Mouse (Mus musculus): ENCODE data around the gene Zp2.

Gene Zp2

GRCm38 (mm10) chr7:120145191-120145590 lies at the start of gene Zp2:
TSS of gene Zp2 (minus strand) at chr7:120145291.
- in situ Hi-C loops (cut with MseI, MboI), result no loop called here

DNA sequence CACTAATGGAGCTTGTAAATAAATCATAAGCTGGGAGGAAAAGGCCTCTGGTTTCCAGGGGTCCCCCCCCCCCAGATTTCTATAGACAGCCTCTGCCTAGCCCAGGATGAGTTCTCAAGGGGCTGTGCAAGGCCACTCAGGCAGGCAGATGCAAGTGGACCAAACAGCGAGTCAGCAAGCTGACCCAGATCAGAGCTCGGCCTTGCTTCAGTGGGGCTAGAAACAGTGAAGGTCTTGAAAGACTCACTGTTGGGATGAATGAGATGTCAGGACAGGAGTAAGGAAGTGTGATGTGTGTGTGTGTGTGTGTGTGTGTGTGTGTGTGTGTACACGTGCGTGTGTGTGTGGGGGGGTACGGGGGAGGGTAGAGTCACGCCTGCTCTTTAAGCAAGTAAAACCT lies 47.7 kb upstream of the Zp2 start:
- in situ Hi-C loops (cut with MseI, MboI), result no loop called here

DNA sequence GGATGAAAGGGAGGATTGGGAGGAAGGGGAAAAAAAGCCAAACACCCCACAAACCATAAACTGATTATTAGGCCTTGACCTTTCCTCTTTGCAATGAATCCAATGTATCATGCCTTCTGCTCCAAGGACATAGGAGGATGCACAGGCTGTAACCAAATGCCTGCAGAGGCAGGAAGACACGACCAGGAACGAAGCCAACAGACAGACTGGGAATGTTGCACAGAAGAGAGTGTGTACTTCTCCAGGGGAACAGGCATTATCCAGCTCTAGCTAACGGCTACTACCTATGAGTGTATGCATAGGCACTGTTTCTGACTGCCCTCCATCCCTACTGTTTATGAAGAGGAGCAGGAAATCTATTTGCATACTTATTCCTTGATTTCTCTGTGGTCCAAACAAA lies 47.1 kb upstream of the Zp2 start:
- in situ Hi-C loops (cut with MseI, MboI), result no loop called here

- in situ Hi-C loops (cut with MseI, MboI), result no loop called here
Measured at GRCm38 (mm10) chr7:120190150-120190665, 45.1 kb upstream of the Zp2 start.

- in situ Hi-C loops (cut with MseI, MboI), result no loop called here
Measured at GRCm38 (mm10) chr7:120189369-120190149, 44.5 kb upstream of the Zp2 start.

GRCm38 (mm10) chr7:120188946-120189345 lies 43.9 kb upstream of the Zp2 start:
- in situ Hi-C loops (cut with MseI, MboI), result no loop called here

GRCm38 (mm10) chr7:120182891-120183290 lies 37.8 kb upstream of the Zp2 start:
- in situ Hi-C loops (cut with MseI, MboI), result no loop called here

GRCm38 (mm10) chr7:120181401-120182230 lies 36.5 kb upstream of the Zp2 start:
- in situ Hi-C loops (cut with MseI, MboI), result no loop called here

GRCm38 (mm10) chr7:120180547-120180946 lies 35.5 kb upstream of the Zp2 start:
- in situ Hi-C loops (cut with MseI, MboI), result no loop called here

GRCm38 (mm10) chr7:120178935-120179334 lies 33.8 kb upstream of the Zp2 start:
- in situ Hi-C loops (cut with MseI, MboI), result no loop called here

- in situ Hi-C loops (cut with MseI, MboI), result no loop called here
Measured at GRCm38 (mm10) chr7:120177611-120178010, 32.5 kb upstream of the Zp2 start.

GRCm38 (mm10) chr7:120174723-120175504 lies 29.8 kb upstream of the Zp2 start:
- in situ Hi-C loops (cut with MseI, MboI), result no loop called here

DNA sequence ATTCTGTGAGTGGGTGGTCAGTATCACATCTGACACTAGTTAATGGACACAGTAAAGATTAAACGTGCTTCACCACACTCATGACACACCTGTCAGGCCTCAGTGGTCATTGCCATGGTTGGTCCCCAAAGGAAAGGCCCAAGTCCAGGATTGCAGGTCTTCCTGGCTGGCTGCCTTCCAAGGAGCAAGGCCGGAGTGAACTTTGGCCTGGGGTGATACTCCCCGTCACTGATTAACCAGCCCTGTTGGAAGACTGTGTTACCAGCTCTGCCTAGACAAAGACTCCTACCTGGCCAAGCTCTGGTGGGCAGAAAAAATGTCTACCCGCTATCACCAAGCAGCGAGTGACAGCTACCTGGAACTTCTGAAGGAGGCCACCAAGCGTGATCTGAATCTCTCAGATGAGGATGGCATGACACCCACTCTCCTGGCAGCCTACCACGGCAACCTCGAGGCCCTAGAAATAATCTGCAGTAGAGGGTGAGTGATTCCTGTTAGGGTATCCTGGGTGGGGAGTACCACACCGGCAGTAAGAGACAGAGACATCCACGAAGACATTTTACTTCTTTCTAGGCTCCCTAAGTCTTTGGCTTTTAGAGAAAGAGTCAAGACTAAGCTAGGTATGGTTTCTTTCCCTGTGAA lies 28.6 kb upstream of the Zp2 start, which contains the start of gene Anks4b:
Gene Anks4b, plus strand, starts transcription at position 256 of the 642 bp plus-strand sequence.
- in situ Hi-C loops (cut with MseI, MboI), result no loop called here

DNA sequence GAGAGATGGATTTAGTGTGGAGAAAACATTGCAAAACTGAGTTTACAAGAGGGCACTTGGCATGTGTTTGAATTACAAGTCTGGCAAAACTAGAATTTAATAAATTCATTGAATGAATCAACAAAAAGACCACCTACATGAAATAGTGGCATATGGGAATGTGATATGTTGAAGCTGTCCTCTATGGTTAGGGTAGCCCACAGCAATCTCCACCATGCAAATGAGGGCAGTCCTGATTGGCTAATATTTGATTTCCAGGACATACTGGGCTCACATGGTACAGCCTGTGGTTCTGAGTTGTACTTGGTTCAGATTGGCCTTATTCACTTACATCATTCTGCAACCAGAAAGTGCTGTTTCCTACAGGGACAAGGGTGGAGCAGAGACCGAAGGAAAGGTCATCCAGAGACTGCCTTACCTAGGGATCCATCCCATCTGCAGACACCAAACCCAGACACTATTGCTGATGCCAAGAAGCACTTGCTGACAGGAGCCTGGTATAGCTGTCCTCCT lies 27.2 kb upstream of the Zp2 start:
- in situ Hi-C loops (cut with MseI, MboI), result no loop called here

- in situ Hi-C loops (cut with MseI, MboI), result no loop called here
Measured at GRCm38 (mm10) chr7:120163581-120164251, 18.6 kb upstream of the Zp2 start.

- in situ Hi-C loops (cut with MseI, MboI), result no loop called here
Measured at GRCm38 (mm10) chr7:120158121-120158613, 13.1 kb upstream of the Zp2 start.

DNA sequence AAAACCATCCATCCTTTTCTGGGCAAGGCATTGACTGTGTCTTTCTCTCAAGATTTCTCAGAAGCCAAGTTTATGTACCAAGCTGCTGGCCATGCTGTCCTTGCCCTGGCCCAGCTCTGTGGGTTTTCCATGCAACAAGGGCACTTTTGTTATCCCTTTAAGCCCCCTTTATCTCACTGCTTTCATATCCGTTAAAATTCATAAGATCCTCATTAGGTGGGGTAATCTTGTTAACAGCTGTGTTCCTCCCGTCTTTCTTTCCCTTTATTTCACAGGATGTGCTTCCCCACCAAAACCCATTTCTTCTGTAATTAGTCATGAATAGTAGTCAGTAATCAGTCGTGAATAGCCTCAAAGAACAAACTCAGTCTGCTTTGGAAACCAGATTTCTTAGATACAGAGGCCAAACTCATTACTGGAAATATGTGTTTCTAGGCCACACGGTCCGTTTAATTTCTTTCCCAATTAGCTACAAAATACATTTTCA lies 12.5 kb upstream of the Zp2 start:
- in situ Hi-C loops (cut with MseI, MboI), result no loop called here

DNA sequence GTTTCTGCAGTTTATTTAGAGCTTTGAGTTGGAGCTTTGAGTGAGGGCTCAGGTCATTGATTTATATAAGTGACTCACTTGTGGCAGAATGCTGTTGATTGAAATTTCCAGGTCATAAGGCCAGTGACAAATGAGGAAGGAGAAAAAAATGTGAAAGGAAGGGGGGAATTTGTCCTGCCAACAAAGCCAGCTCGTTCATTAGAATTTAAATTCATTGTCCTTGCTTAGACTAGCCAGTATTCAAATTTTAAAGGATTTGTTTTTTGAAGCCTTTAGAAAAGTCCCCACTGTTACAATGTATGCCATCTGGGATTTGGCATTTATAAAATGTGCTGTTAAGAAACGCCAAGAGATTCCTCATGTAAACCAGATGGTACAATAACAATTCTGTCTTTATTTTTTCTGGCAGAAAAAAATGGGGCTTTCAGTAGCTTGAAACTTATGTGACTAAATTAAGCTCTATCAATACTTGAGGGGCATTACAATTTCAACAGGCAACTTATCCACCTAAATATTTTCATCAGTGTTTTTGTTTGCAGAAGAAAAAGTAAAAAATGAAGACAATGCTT lies 11.8 kb upstream of the Zp2 start:
- in situ Hi-C loops (cut with MseI, MboI), result no loop called here

GRCm38 (mm10) chr7:120150898-120151297 lies 5.8 kb upstream of the Zp2 start:
- in situ Hi-C loops (cut with MseI, MboI), result no loop called here

GRCm38 (mm10) chr7:120150257-120150656 lies 5.2 kb upstream of the Zp2 start:
- in situ Hi-C loops (cut with MseI, MboI), result no loop called here

Data from mouse trophoblast stem cell (cell line).